Mouse (Mus musculus) neural tube, embryonic 13.5 days (tissue): ENCODE measurements around the gene Sqstm1. TPM values are rescaled to one million over a fixed set of nuclear protein-coding genes. Genes with fewer than 3 reads are reported as not detected.

ENCODE experiments used
- ATAC-seq: fragments of 200-750 bp; cut with Nextera tagmentation; 2 replicates; pipeline ENCODE4 v1.8.0; 2017; ENCODE audit warnings: low read depth, mild to moderate bottlenecking, moderate TSS enrichment, moderate library complexity
- H3K27ac ChIP-seq: fragments of 300-500 bp; sonication (generic); replicated peaks from 2 replicates; pipeline ENCODE4 v1.5.1; 2015; ENCODE audit warnings: moderate library complexity, mild to moderate bottlenecking, inconsistent platforms
- H3K27me3 ChIP-seq: fragments of 300-500 bp; sonication (generic); 2 replicates; pipeline ENCODE4 v1.6.1; 2015; ENCODE audit warnings: mild to moderate bottlenecking, inconsistent platforms
- H3K36me3 ChIP-seq: fragments of 300-500 bp; sonication (generic); 2 replicates; pipeline ENCODE4 v1.6.1; 2015; ENCODE audit warnings: mild to moderate bottlenecking, inconsistent platforms
- H3K4me1 ChIP-seq: fragments of 300-500 bp; sonication (generic); replicated peaks from 2 replicates; pipeline ENCODE4 v1.6.1; 2015; ENCODE audit warnings: inconsistent platforms
- H3K4me2 ChIP-seq: fragments of 300-500 bp; sonication (generic); 2 replicates; pipeline ENCODE4 v1.6.1; 2015; ENCODE audit warnings: inconsistent platforms, mild to moderate bottlenecking, moderate library complexity
- H3K4me3 ChIP-seq: fragments of 300-500 bp; sonication (generic); 2 replicates; pipeline ENCODE4 v1.5.1; 2015; ENCODE audit warnings: mild to moderate bottlenecking, inconsistent platforms
- H3K9ac ChIP-seq: fragments of 300-500 bp; sonication (generic); 2 replicates; pipeline ENCODE4 v1.6.1; 2015; ENCODE audit warnings: moderate library complexity, mild to moderate bottlenecking, inconsistent platforms
- H3K9me3 ChIP-seq: fragments of 300-500 bp; sonication (generic); 2 replicates; pipeline ENCODE4 v1.6.1; 2016; ENCODE audit warnings: inconsistent platforms
- WGBS: fragments of 180-500 bp; shearing (Covaris S2); methylation state at CpG from one replicate; pipeline ENCODE4 v1.1.7; 2015; 5-methylcytosine and 5-hydroxymethylcytosine counted together
- polyA plus RNA-seq: library from polyadenylated mRNA; unstranded; fragments of >200 nt; fragmentation: Nextera tagmentation; extraction: Ambion mirVana; gene quantifications from 2 replicates; pipeline ENCODE4 v1.2.1, GENCODE M21; 2015

Gene Sqstm1
- polyA plus RNA-seq = 337 and 343 TPM in 2 replicates

GRCm38 (mm10) chr11:50210505-50211151, at the start of gene Sqstm1, which contains the start of gene Mgat4b:
Gene Sqstm1, minus strand, starts transcription at chr11:50210827.
Gene Mgat4b, plus strand, starts transcription at chr11:50210890.
- no peaks in the 10 kb centered on the region for H3K9me3 ChIP-seq
- H3K9ac ChIP-seq = peak within 1 kb of the TSS; percentile 93
- H3K4me1 ChIP-seq = peaks cover 32% of the 10 kb centered on the region
- peak; percentile 88 for ATAC-seq
- peak within 1 kb of the TSS; percentile 97 for H3K4me3 ChIP-seq
- peak within 1 kb of the TSS; percentile 73 for H3K4me2 ChIP-seq
- peaks cover 26% of the 10 kb centered on the region for H3K36me3 ChIP-seq
- no peaks in the 10 kb centered on the region for H3K27me3 ChIP-seq
- peak within 1 kb of the TSS; percentile 98 for H3K27ac ChIP-seq
- under 1% methylated on average over 48 of the region's 48 CpGs for WGBS

- no peak overlapping the region for H3K4me3 ChIP-seq
- ATAC-seq = no peak
- H3K4me1 ChIP-seq = no peaks in the 10 kb centered on the region
- 62% methylated on average over 7 of the region's 7 CpGs for WGBS
- no peak overlapping the region for H3K9ac ChIP-seq
- H3K36me3 ChIP-seq = peaks cover 81% of the 10 kb centered on the region
- no peak overlapping the region; the same call in 1 of the 2 replicates for H3K27ac ChIP-seq
- no peaks in the 10 kb centered on the region for H3K9me3 ChIP-seq
- H3K27me3 ChIP-seq = no peaks in the 10 kb centered on the region
- H3K4me2 ChIP-seq = no peak overlapping the region
Measured at GRCm38 (mm10) chr11:50258310-50258709, 47.7 kb upstream of the Sqstm1 start.

- Histone ChIP-seq H3K4me3 (no peak overlapping the region), H3K27ac (no peak overlapping the region), H3K27me3 (no peaks in the 10 kb centered on the region), H3K4me2 (no peak overlapping the region), H3K4me1 (peaks cover 10% of the 10 kb centered on the region; the same call in 1 of the 2 replicates), H3K9ac (no peak overlapping the region), H3K9me3 (no peaks in the 10 kb centered on the region), H3K36me3 (peaks cover 64% of the 10 kb centered on the region)
- 85% methylated on average over 7 of the region's 7 CpGs for WGBS
- no peak for ATAC-seq
Measured at GRCm38 (mm10) chr11:50256615-50257014, 46.0 kb upstream of the Sqstm1 start.

- 83% methylated on average over 12 of the region's 12 CpGs for WGBS
- no peak; the same call in 1 of the 2 replicates for ATAC-seq
Measured at GRCm38 (mm10) chr11:50254010-50254580, 43.5 kb upstream of the Sqstm1 start.

GRCm38 (mm10) chr11:50253393-50253792, 42.8 kb upstream of the Sqstm1 start:
- no peak for ATAC-seq
- no peak overlapping the region for H3K27ac ChIP-seq
- no peaks in the 10 kb centered on the region for H3K9me3 ChIP-seq
- H3K4me1 ChIP-seq = peaks cover 11% of the 10 kb centered on the region; the same call in 1 of the 2 replicates
- WGBS = 65% methylated on average over 1 of the region's 1 CpGs
- H3K4me3 ChIP-seq = no peak overlapping the region
- no peak overlapping the region for H3K4me2 ChIP-seq
- H3K36me3 ChIP-seq = peaks cover 32% of the 10 kb centered on the region
- no peak overlapping the region for H3K9ac ChIP-seq
- H3K27me3 ChIP-seq = no peaks in the 10 kb centered on the region

More at GRCm38 (mm10) chr11:50254010-50254580, 43.5 kb upstream of the Sqstm1 start:
- Histone ChIP-seq H3K36me3 (peaks cover 39% of the 10 kb centered on the region), H3K4me1 (peaks cover 11% of the 10 kb centered on the region; the same call in 1 of the 2 replicates), H3K4me2 (no peak overlapping the region), H3K9ac (no peak overlapping the region), H3K9me3 (no peaks in the 10 kb centered on the region), H3K4me3 (no peak overlapping the region), H3K27me3 (no peaks in the 10 kb centered on the region), H3K27ac (no peak overlapping the region)

DNA sequence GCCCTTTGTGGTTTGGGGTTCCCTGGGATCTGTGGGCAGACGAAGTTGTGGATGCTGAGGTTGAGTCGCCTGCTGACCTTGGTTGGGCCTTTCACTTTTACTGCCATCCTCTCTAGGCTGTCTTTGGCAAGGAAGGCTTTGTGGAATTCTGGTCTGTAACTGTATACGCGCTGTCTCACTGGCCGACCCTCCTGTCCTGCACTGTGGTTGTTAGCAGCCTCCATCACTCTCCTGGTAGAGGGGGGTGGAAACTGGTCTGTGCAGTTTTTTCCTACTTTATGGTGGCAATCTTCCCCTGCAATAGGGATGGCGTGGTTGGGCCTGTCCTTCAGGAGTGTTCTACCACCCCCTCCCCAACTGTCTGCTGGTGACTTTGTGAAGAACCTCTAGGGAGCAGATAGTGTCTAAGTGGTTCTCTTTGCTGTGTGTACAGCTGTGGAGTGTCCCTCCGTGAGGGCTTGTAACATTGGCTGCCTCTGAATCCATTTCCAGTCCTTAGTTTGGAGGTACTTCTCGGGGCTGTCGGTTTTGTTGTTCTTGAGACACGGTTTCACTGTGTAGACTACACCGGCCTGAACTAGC, 42.1 kb upstream of the Sqstm1 start:
- Histone ChIP-seq H3K9ac (no peak overlapping the region), H3K27me3 (no peaks in the 10 kb centered on the region), H3K4me3 (no peak overlapping the region), H3K27ac (no peak overlapping the region), H3K4me2 (no peak overlapping the region), H3K4me1 (peaks cover 11% of the 10 kb centered on the region; the same call in 1 of the 2 replicates), H3K36me3 (peaks cover 26% of the 10 kb centered on the region), H3K9me3 (no peaks in the 10 kb centered on the region)
- no peak for ATAC-seq
- 58% methylated on average over 11 of the region's 11 CpGs for WGBS

DNA sequence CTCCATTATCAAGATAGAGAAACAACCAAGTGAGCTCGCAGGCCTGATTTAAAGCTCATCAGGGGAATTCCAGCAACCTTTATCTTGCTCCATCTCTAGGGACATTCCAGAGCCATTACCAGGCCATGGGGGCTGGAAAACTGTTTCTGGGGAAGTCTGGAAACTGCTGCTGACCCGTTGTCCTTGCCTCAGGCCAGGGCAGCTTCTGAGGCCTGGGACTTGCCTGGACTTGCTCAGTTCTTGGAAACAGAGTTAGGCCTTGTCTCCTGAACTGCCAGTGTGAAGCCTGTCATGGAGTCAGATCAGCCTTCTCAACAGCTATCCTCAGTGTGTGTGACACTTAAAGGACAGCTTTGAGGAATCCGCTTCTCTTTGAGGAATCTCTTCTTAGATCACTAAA, 41.5 kb upstream of the Sqstm1 start:
- 53% methylated on average over 3 of the region's 3 CpGs for whole genome bisulfite sequencing
- no peaks in the 10 kb centered on the region for H3K27me3 ChIP-seq
- H3K4me3 ChIP-seq = no peak overlapping the region
- H3K9me3 ChIP-seq = no peaks in the 10 kb centered on the region
- H3K4me1 ChIP-seq = peaks cover 11% of the 10 kb centered on the region; the same call in 1 of the 2 replicates
- peaks cover 20% of the 10 kb centered on the region for H3K36me3 ChIP-seq
- H3K4me2 ChIP-seq = no peak overlapping the region
- no peak overlapping the region for H3K9ac ChIP-seq
- no peak for ATAC-seq
- H3K27ac ChIP-seq = 0 out of 2 replicates have a peak overlapping the region, but pooled peaks have one; percentile 34

- H3K4me1 ChIP-seq = peaks cover 11% of the 10 kb centered on the region; the same call in 1 of the 2 replicates
- no peaks in the 10 kb centered on the region for H3K27me3 ChIP-seq
- H3K9me3 ChIP-seq = no peaks in the 10 kb centered on the region
- no peak for ATAC-seq
- WGBS = 78% methylated on average over 7 of the region's 7 CpGs
- no peak overlapping the region for H3K9ac ChIP-seq
- no peak overlapping the region for H3K27ac ChIP-seq
- H3K36me3 ChIP-seq = no peaks in the 10 kb centered on the region
- H3K4me3 ChIP-seq = no peak overlapping the region
- H3K4me2 ChIP-seq = no peak overlapping the region
Measured at GRCm38 (mm10) chr11:50248473-50249171, 38.0 kb upstream of the Sqstm1 start.

DNA sequence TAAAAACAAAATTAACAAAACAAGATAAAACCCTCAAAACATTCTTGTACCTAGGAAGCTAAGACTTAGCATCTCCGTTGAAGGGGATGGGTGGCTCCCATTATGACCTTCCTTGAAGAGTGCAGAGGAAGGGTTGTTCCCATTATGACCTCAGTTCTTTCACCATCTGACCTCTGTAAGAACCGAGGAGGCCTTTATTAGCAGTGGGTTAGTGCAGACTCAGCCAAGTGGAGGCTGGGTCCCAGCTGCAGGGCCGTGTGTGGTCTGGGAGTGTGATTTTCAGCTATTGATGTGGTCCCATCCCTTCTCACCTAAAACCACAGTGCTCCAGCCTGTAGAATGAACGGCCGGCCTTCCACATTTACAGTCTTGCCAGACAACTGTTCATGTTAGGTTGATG, 34.6 kb upstream of the Sqstm1 start:
- Histone ChIP-seq H3K4me1 (no peaks in the 10 kb centered on the region), H3K36me3 (no peaks in the 10 kb centered on the region), H3K9me3 (no peaks in the 10 kb centered on the region), H3K4me3 (no peak overlapping the region), H3K27me3 (no peaks in the 10 kb centered on the region), H3K9ac (no peak overlapping the region), H3K4me2 (no peak overlapping the region), H3K27ac (no peak overlapping the region)
- WGBS = 66% methylated on average over 5 of the region's 5 CpGs
- ATAC-seq = no peak

- no peaks in the 10 kb centered on the region for H3K36me3 ChIP-seq
- no peak overlapping the region for H3K27ac ChIP-seq
- H3K27me3 ChIP-seq = peaks cover 8% of the 10 kb centered on the region
- no peaks in the 10 kb centered on the region for H3K4me1 ChIP-seq
- WGBS = 80% methylated on average over 6 of the region's 6 CpGs
- H3K9ac ChIP-seq = no peak overlapping the region
- no peak overlapping the region for H3K4me2 ChIP-seq
- no peaks in the 10 kb centered on the region for H3K9me3 ChIP-seq
- no peak overlapping the region for H3K4me3 ChIP-seq
- ATAC-seq = no peak
Measured at GRCm38 (mm10) chr11:50243926-50244325, 33.3 kb upstream of the Sqstm1 start.

- Histone ChIP-seq H3K36me3 (peaks cover under 1% of the 10 kb centered on the region; the same call in 1 of the 2 replicates), H3K27me3 (peaks cover 37% of the 10 kb centered on the region), H3K4me1 (peaks cover 22% of the 10 kb centered on the region), H3K9me3 (no peaks in the 10 kb centered on the region), H3K27ac (no peak overlapping the region), H3K4me3 (no peak overlapping the region), H3K4me2 (no peak overlapping the region), H3K9ac (no peak overlapping the region)
- WGBS = 85% methylated on average over 7 of the region's 7 CpGs
- ATAC-seq = no peak
Measured at GRCm38 (mm10) chr11:50240235-50240911, 29.7 kb upstream of the Sqstm1 start.
